Mouse (Mus musculus) regulatory T cell (primary cell): ENCODE data around the gene Eif3m.
"Not testable (repeated sequence)": the region's sequence is repeated elsewhere in the genome, so short reads cannot be mapped to it uniquely, and the experiment has no call there.

Experiments
- in situ Hi-C: fragments of 300-600 bp; cut with MboI, MseI; formaldehyde crosslinking; loops from one replicate; pipeline ENCODE4 v1.15.1; 2025; ENCODE audit warnings: high pct_unique_total_duplicates

Eif3m gene

GRCm38 (mm10) chr2:105016967-105017287 lies at the start of gene Eif3m:
Eif3m (minus strand) TSS chr2:105017080.
- in situ Hi-C loops: loop anchor here (5.0 kb wide), 1 partner anchor 170 kb away; the partner anchor contains the start of gene Prrg4

- in situ Hi-C loops: no loop called here
These were observed 46.0 kb upstream of the Eif3m start for GRCm38 (mm10) chr2:105062741-105063372.

GRCm38 (mm10) chr2:105058577-105059116 lies 41.8 kb upstream of the Eif3m start:
- in situ Hi-C loops: no loop called here

GRCm38 (mm10) chr2:105055529-105055928 lies 38.6 kb upstream of the Eif3m start:
- in situ Hi-C loops: no loop called here

- in situ Hi-C loops: no loop called here
These were observed 31.4 kb upstream of the Eif3m start for GRCm38 (mm10) chr2:105048301-105048700.

GRCm38 (mm10) chr2:105043152-105043551 lies 26.3 kb upstream of the Eif3m start:
- in situ Hi-C loops: no loop called here

- in situ Hi-C loops: no loop called here
These were observed 24.0 kb upstream of the Eif3m start for GRCm38 (mm10) chr2:105040859-105041258.

- in situ Hi-C loops: no loop called here
These were observed 22.0 kb upstream of the Eif3m start for GRCm38 (mm10) chr2:105038879-105039278.

- in situ Hi-C loops: no loop called here
These were observed 21.2 kb upstream of the Eif3m start for GRCm38 (mm10) chr2:105037956-105038569.

- in situ Hi-C loops: no loop called here
These were observed 19.7 kb upstream of the Eif3m start for GRCm38 (mm10) chr2:105036401-105037070.

GRCm38 (mm10) chr2:105035985-105036384 lies 19.1 kb upstream of the Eif3m start:
- in situ Hi-C loops: no loop called here

- in situ Hi-C loops: no loop called here
These were observed 17.2 kb upstream of the Eif3m start for GRCm38 (mm10) chr2:105034084-105034483.

- in situ Hi-C loops: no loop called here
These were observed 13.6 kb upstream of the Eif3m start for GRCm38 (mm10) chr2:105030505-105030904.

GRCm38 (mm10) chr2:105028806-105029205 lies 11.9 kb upstream of the Eif3m start:
- in situ Hi-C loops: no loop called here

GRCm38 (mm10) chr2:105026950-105027695 lies 10.2 kb upstream of the Eif3m start:
- in situ Hi-C loops: no loop called here

GRCm38 (mm10) chr2:105025610-105026009 lies 8.7 kb upstream of the Eif3m start:
- in situ Hi-C loops: not testable (repeated sequence)

GRCm38 (mm10) chr2:105023815-105024214 lies 6.9 kb upstream of the Eif3m start:
- in situ Hi-C loops: no loop called here

GRCm38 (mm10) chr2:105023031-105023615 lies 6.2 kb upstream of the Eif3m start:
- in situ Hi-C loops: no loop called here

- in situ Hi-C loops: no loop called here
These were observed 5.0 kb upstream of the Eif3m start for GRCm38 (mm10) chr2:105021836-105022235.

- in situ Hi-C loops: no loop called here
These were observed 4.4 kb upstream of the Eif3m start for GRCm38 (mm10) chr2:105021256-105021655.

GRCm38 (mm10) chr2:105019457-105019856 lies 2.6 kb upstream of the Eif3m start:
- in situ Hi-C loops: loop anchor here (5.0 kb wide), 1 partner anchor 172 kb away; the partner anchor contains the start of gene Prrg4
